Mouse (Mus musculus): ENCODE measurements around the gene Tnr. TPM values are rescaled to one million over a fixed set of nuclear protein-coding genes. Genes with fewer than 3 reads are reported as not detected.

The Tnr gene
- polyA plus RNA-seq, 1 experiment from 2014 or later = not detected

- Histone ChIP-seq H3K9me3 (ENCODE audit: low read length) (no peaks in the 10 kb centered on the region), H3K27ac (ENCODE audit: low read depth) (no peak overlapping the region), H3K4me3 (ENCODE audit: low read depth, low read length) (no peak overlapping the region), H3K4me2 (ENCODE audit: low read depth, low read length) (no peak overlapping the region), H3K36me3 (replicated peaks; ENCODE audit: insufficient read depth, low read length) (no peaks in the 10 kb centered on the region), H3K27me3 (ENCODE audit: insufficient read depth, low read length) (no peaks in the 10 kb centered on the region), H3K4me1 (ENCODE audit: insufficient read depth) (no peaks in the 10 kb centered on the region), H3K9ac (replicated peaks) (no peak overlapping the region)
- no peak for DNase-seq
- TF ChIP-seq CTCF (IDR thresholded peaks at IDR 0.05; ENCODE audit: low read depth) = no peak
- ATAC-seq = no peak
- WGBS (ENCODE audit: insufficient replicate concordance) = 55% methylated on average over 1 of the region's 1 CpGs
These were observed 150.7 kb downstream of the Tnr start for GRCm38 (mm10) chr1:159674240-159674639.

GRCm38 (mm10) chr1:159675472-159675871, 151.9 kb downstream of the Tnr start:
- no peaks in the 10 kb centered on the region for H3K27me3 ChIP-seq (ENCODE audit: insufficient read depth, low read length)
- TF ChIP-seq CTCF (IDR thresholded peaks at IDR 0.05; ENCODE audit: low read depth) (no peak), EP300 (IDR thresholded peaks at IDR 0.05; ENCODE audit: low read depth) (no peak)
- H3K4me1 ChIP-seq (ENCODE audit: insufficient read depth) = no peaks in the 10 kb centered on the region
- H3K27ac ChIP-seq (ENCODE audit: low read depth) = no peak overlapping the region
- no peak for DNase-seq
- H3K36me3 ChIP-seq (replicated peaks; ENCODE audit: insufficient read depth, low read length) = no peaks in the 10 kb centered on the region
- H3K4me3 ChIP-seq (ENCODE audit: low read depth, low read length) = no peak overlapping the region
- no peaks in the 10 kb centered on the region for H3K9me3 ChIP-seq (ENCODE audit: low read length)
- 59% methylated on average over 4 of the region's 4 CpGs for WGBS (ENCODE audit: insufficient replicate concordance)
- no peak for ATAC-seq
- no peak overlapping the region for H3K4me2 ChIP-seq (ENCODE audit: low read depth, low read length)
- no peak overlapping the region for H3K9ac ChIP-seq (replicated peaks)

DNA sequence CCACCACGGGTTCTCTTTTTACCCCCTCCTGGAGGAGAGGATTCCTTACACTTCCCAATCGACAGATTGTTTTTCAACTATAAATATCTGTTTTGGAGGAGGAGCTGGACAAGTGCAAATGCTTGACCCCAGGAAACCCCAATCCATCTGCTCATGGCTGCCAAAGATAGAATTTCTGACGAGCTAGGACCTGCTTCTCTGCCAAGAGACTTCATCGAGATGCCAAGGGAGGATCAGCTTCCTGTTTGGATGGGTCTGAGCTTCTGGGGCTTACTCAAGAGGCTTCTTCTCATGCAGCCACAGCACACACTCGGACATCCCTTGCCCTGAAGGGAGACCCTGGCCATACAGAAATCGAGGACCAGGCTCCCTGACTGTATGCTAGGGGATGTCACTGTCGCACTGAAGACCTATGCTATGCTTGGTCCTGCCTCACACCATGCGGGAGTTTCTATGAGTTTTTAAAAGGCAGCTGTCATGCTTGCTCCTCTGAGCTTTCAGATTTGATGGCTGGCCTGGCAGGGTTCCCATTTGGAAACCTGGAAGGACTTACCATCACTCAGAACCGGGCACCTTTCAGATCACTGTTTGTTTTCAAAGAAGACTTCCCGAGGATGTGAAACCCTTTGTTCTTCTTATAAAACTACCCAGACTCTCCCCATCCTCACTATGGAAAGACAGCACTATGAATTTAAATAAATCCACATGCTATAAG, 154.8 kb downstream of the Tnr start:
- DNase-seq = no peak
- Histone ChIP-seq H3K27me3 (ENCODE audit: insufficient read depth, low read length) (no peaks in the 10 kb centered on the region), H3K9me3 (ENCODE audit: low read length) (no peaks in the 10 kb centered on the region), H3K9ac (replicated peaks) (no peak overlapping the region), H3K4me3 (ENCODE audit: low read depth, low read length) (no peak overlapping the region), H3K4me2 (ENCODE audit: low read depth, low read length) (no peak overlapping the region), H3K4me1 (ENCODE audit: insufficient read depth) (no peaks in the 10 kb centered on the region), H3K36me3 (replicated peaks; ENCODE audit: insufficient read depth, low read length) (no peaks in the 10 kb centered on the region), H3K27ac (ENCODE audit: low read depth) (no peak overlapping the region)
- 63% methylated on average over 10 of the region's 10 CpGs for WGBS (ENCODE audit: insufficient replicate concordance)
- no peak for ATAC-seq
- TF ChIP-seq EP300 (IDR thresholded peaks at IDR 0.05; ENCODE audit: low read depth) (no peak), CTCF (IDR thresholded peaks at IDR 0.05; ENCODE audit: low read depth) (no peak)

GRCm38 (mm10) chr1:159681252-159681651, 157.7 kb downstream of the Tnr start:
- Histone ChIP-seq H3K27me3 (ENCODE audit: insufficient read depth, low read length) (no peaks in the 10 kb centered on the region), H3K4me2 (ENCODE audit: low read depth, low read length) (no peak overlapping the region), H3K4me3 (ENCODE audit: low read depth, low read length) (no peak overlapping the region), H3K9ac (replicated peaks) (no peak overlapping the region), H3K36me3 (replicated peaks; ENCODE audit: insufficient read depth, low read length) (no peaks in the 10 kb centered on the region), H3K4me1 (ENCODE audit: insufficient read depth) (no peaks in the 10 kb centered on the region), H3K27ac (ENCODE audit: low read depth) (no peak overlapping the region), H3K9me3 (ENCODE audit: low read length) (no peaks in the 10 kb centered on the region)
- DNase-seq (no peak), ATAC-seq (no peak)
- TF ChIP-seq CTCF (IDR thresholded peaks at IDR 0.05; ENCODE audit: low read depth) = no peak
- no peak for TF ChIP-seq EP300 (IDR thresholded peaks at IDR 0.05; ENCODE audit: low read depth)
- WGBS (ENCODE audit: insufficient replicate concordance) = 62% methylated on average over 2 of the region's 2 CpGs

DNA sequence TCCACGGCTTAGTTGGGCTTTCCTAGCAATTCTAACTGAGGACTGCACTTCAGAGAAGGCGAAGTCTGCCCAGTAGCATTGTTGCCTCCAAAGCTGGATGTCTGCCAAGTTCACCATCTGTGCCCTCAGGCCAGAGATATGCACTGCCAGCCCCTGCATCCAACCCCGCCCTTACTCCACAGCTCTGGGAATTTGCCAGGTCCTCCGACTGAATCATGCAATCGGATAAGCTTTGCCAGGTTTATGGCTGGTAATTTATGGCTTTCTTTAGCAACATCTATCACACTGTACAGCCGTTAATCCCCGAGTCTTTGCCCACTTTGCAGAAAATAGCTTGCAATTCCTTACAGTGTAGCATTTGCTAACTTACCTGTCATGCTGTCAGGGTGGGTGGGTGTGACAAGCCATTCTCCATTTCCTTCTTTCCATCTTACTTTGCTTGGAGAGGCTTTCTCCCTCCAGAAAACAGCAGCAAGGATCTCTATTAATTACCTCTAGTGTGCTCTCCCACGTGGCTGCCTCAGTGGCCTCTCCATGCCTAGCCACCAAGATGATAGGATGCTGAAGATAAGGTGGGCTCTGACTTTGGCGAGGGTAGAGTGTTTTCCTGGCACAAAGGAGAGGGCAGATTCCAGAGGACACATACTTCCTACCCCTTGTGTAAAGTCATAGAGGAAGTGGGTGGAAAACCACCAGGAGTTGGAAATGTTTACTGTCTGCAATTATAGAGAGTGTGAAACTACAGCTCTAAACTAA, 163.1 kb downstream of the Tnr start:
- TF ChIP-seq EP300 (IDR thresholded peaks at IDR 0.05; ENCODE audit: low read depth) (no peak), CTCF (IDR thresholded peaks at IDR 0.05; ENCODE audit: low read depth) (no peak)

GRCm38 (mm10) chr1:159696717-159697116, 173.1 kb downstream of the Tnr start:
- WGBS (ENCODE audit: insufficient replicate concordance) = 57% methylated on average over 4 of the region's 4 CpGs
- ATAC-seq = no peak
- Histone ChIP-seq H3K4me3 (ENCODE audit: low read depth, low read length) (no peak overlapping the region), H3K4me2 (ENCODE audit: low read depth, low read length) (no peak overlapping the region), H3K4me1 (ENCODE audit: insufficient read depth) (no peaks in the 10 kb centered on the region), H3K9ac (replicated peaks) (no peak overlapping the region), H3K27ac (ENCODE audit: low read depth) (no peak overlapping the region), H3K9me3 (ENCODE audit: low read length) (no peaks in the 10 kb centered on the region), H3K36me3 (replicated peaks; ENCODE audit: insufficient read depth, low read length) (no peaks in the 10 kb centered on the region), H3K27me3 (ENCODE audit: insufficient read depth, low read length) (no peaks in the 10 kb centered on the region)
- TF ChIP-seq EP300 (IDR thresholded peaks at IDR 0.05; ENCODE audit: low read depth) (no peak), CTCF (IDR thresholded peaks at IDR 0.05; ENCODE audit: low read depth) (no peak)
- no peak for DNase-seq

More for the DNA sequence above, 163.1 kb downstream of the Tnr start:
- 39% methylated on average over 9 of the region's 9 CpGs for WGBS (ENCODE audit: insufficient replicate concordance)
- Histone ChIP-seq H3K9me3 (ENCODE audit: low read length) (no peaks in the 10 kb centered on the region), H3K36me3 (replicated peaks; ENCODE audit: insufficient read depth, low read length) (no peaks in the 10 kb centered on the region), H3K27me3 (ENCODE audit: insufficient read depth, low read length) (no peaks in the 10 kb centered on the region), H3K9ac (replicated peaks) (no peak overlapping the region), H3K27ac (ENCODE audit: low read depth) (no peak overlapping the region), H3K4me2 (ENCODE audit: low read depth, low read length) (no peak overlapping the region), H3K4me1 (ENCODE audit: insufficient read depth) (no peaks in the 10 kb centered on the region), H3K4me3 (ENCODE audit: low read depth, low read length) (no peak overlapping the region)
- DNase-seq (peak; percentile 32), ATAC-seq (peak; percentile 45)
